In the genomic region with DNA sequence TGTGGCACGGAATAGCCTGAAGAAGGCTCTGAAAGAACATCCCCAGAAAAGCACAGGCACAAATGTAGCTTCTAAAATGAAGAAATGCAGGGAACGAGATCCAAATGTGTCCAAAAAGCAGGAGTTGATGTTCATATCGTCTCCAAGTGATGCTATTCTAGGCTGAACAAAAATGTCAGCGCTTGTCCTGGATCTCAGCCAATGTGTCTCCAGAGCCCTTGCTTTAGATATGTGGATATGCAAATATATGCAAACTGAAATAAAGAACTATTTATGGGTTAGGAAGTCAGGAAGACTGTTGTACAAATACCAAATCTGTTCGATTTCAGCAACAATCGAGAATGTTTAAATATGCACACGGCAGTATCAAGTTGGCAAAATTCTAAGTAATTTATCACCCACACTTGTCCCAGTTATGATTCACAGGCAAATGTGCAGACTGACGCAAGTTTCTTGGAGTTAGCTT, we compare ENCODE assay signal across 13 mouse cellular contexts.
DNase-seq lines count a peak whose midpoint lies in the region; ATAC-seq and TF ChIP-seq lines count a peak whose summit lies in the region.
"Had no signal": no experiment of that assay in that cellular context is flagged by ENCODE, and none has a peak within 500 bp of the region (broad histone marks: within the 10 kb centered on the region; RNA-seq: fewer than 3 reads in every experiment).

No protein-coding gene starts in this region.

- WGBS in heart, embryonic 15.5 days = 37% methylated on average over 8 of the region's 8 CpGs
- 69% methylated on average over 8 of the region's 8 CpGs for WGBS in liver, embryonic 12.5 days (ENCODE audit: insufficient replicate concordance)

- no peaks in the 10 kb centered on the region for H3K36me3 ChIP-seq in heart, embryonic 15.5 days
- no peaks in the 10 kb centered on the region for H3K36me3 ChIP-seq in liver, embryonic 12.5 days
- H3K36me3 ChIP-seq: limb, embryonic 10.5 days had no signal

- H3K9ac ChIP-seq in heart, embryonic 15.5 days = no peak overlapping the region
- H3K9ac ChIP-seq in liver, embryonic 12.5 days = no peak overlapping the region

- H3K4me1 ChIP-seq in heart, embryonic 15.5 days (replicated peaks) = peaks cover 8% of the 10 kb centered on the region
- H3K4me1 ChIP-seq in liver, embryonic 12.5 days = no peaks in the 10 kb centered on the region

- intact Hi-C loops in heart, postnatal 25 days (cut with DNase I) = no loop called here
- intact Hi-C loops in heart, postnatal 10 days (cut with DNase I) = no loop called here
- intact Hi-C loops in left cerebral cortex, postnatal 14 days (cut with DNase I) = no loop called here

- no peak overlapping the region for H3K4me3 ChIP-seq in heart, embryonic 15.5 days
- no peak overlapping the region for H3K4me3 ChIP-seq in liver, embryonic 12.5 days
- H3K4me3 ChIP-seq: limb, embryonic 10.5 days had no signal

- no peaks in the 10 kb centered on the region for H3K9me3 ChIP-seq in heart, embryonic 15.5 days (replicated peaks)
- no peaks in the 10 kb centered on the region for H3K9me3 ChIP-seq in liver, embryonic 12.5 days (replicated peaks)
- H3K9me3 ChIP-seq: limb, embryonic 10.5 days had no signal

- no peak for DNase-seq in heart, postnatal 25 days (ENCODE audit: low spot score)
- DNase-seq in brain, embryonic 14.5 days (ENCODE audit: low read depth) = peak; percentile 70
- peak; percentile 54 to 55 for DNase-seq in heart, postnatal 10 days
- DNase-seq in left cerebral cortex, postnatal 14 days (ENCODE audit: low spot score in 2 of 2) = peak; percentile 77 to 86
- no peak for DNase-seq in thymus, adult 18-20 months
- no peak for DNase-seq in urinary bladder, postnatal 25 days (ENCODE audit: low spot score)
- DNase-seq: cerebellum, adult 9-10 months; lung, postnatal 36 days; thymus, postnatal 14 days had no signal

- H3K27ac ChIP-seq in heart, embryonic 15.5 days = peak overlapping the region; percentile 24; the same call in 1 of the 2 replicates
- no peak overlapping the region for H3K27ac ChIP-seq in liver, embryonic 12.5 days
- H3K27ac ChIP-seq: limb, embryonic 10.5 days had no signal

- no peak for ATAC-seq in heart, embryonic 15.5 days (replicated peaks; ENCODE audit: insufficient number of reproducible peaks, insufficient read depth, low FRiP score, low read depth)
- ATAC-seq in liver, embryonic 12.5 days = no peak
- ATAC-seq: hindbrain, embryonic 16.5 days had no signal

- H3K4me2 ChIP-seq in heart, embryonic 15.5 days = peak overlapping the region; percentile 17; the same call in 1 of the 2 replicates
- H3K4me2 ChIP-seq in liver, embryonic 12.5 days = no peak overlapping the region

- no peak for TF ChIP-seq CTCF in brain, embryonic 14.5 days (IDR thresholded peaks at IDR 0.05; ENCODE audit: borderline replicate concordance, extremely low read depth, insufficient read depth, insufficient read length)

- no peak for TF ChIP-seq POLR2A in brain, embryonic 14.5 days (IDR thresholded peaks at IDR 0.05; ENCODE audit: borderline replicate concordance, extremely low read depth, insufficient read depth, insufficient read length, poor library complexity, severe bottlenecking)

- H3K27me3 ChIP-seq in heart, embryonic 15.5 days = no peaks in the 10 kb centered on the region
- no peaks in the 10 kb centered on the region for H3K27me3 ChIP-seq in liver, embryonic 12.5 days (replicated peaks)

Comparison
In these comparisons a context has a peak if more than half of its experiments do, and no peak if none do; other contexts are left out.
1. DNase-seq: peak in brain, embryonic 14.5 days (single experiment), heart, postnatal 10 days (2 of 2) and left cerebral cortex, postnatal 14 days (2 of 2); none in heart, postnatal 25 days (single experiment), thymus, adult 18-20 months (0 of 2) and urinary bladder, postnatal 25 days (single experiment).